18 mouse cellular contexts compared by ENCODE assay signal in genomic region chr2:90620815-90621214, GRCm38 (mm10).
"Had no signal": no experiment of that assay in that cellular context is flagged by ENCODE, and none has a peak within 500 bp of the region (broad histone marks: within the 10 kb centered on the region; RNA-seq: fewer than 3 reads in every experiment).

No protein-coding gene starts in this region.

- DNase-seq: lung, adult 18-20 months; lung, embryonic 14.5 days; lung, postnatal 10 days; lung, postnatal 4 days; midbrain, embryonic 14.5 days; retina, postnatal 1 day; right cerebral cortex, adult 18-20 months; right cerebral cortex, postnatal 25 days; right cerebral cortex, postnatal 4 days; spleen, adult 18-20 months; thymus, adult 18-20 months; thymus, postnatal 14 days; thymus, postnatal 36 days had no signal

- ATAC-seq: midbrain, embryonic 16.5 days had no signal

- H3K36me3 ChIP-seq: midbrain, embryonic 10.5 days; neural tube, embryonic 13.5 days; neural tube, embryonic 15.5 days had no signal

- H3K4me2 ChIP-seq: lung, embryonic 14.5 days; neural tube, embryonic 13.5 days; neural tube, embryonic 15.5 days had no signal

- H3K9me3 ChIP-seq: midbrain, embryonic 10.5 days; neural tube, embryonic 13.5 days; neural tube, embryonic 15.5 days had no signal

- H3K9ac ChIP-seq: lung, embryonic 14.5 days; neural tube, embryonic 13.5 days; neural tube, embryonic 15.5 days had no signal

- H3K27me3 ChIP-seq: neural tube, embryonic 13.5 days; neural tube, embryonic 15.5 days had no signal

- H3K4me3 ChIP-seq: midbrain, embryonic 10.5 days; myocyte; neural tube, embryonic 13.5 days; neural tube, embryonic 15.5 days had no signal

- H3K27ac ChIP-seq: midbrain, embryonic 10.5 days; neural tube, embryonic 13.5 days; neural tube, embryonic 15.5 days had no signal
